Mouse (Mus musculus) neutrophil, adult 59 days (primary cell): ENCODE measurements around the gene Kcnj3. TPM values are rescaled to one million over a fixed set of nuclear protein-coding genes. Genes with fewer than 3 reads are reported as not detected.

Experiments
- total RNA-seq, 2 experiments: library from RNA; stranded (reverse); gene quantifications; 1 replicate in 1 of 2; 2 replicates in 1 of 2; pipeline ENCODE4 v1.2.4; 2023

The Kcnj3 gene
- total RNA-seq, result not detected

DNA sequence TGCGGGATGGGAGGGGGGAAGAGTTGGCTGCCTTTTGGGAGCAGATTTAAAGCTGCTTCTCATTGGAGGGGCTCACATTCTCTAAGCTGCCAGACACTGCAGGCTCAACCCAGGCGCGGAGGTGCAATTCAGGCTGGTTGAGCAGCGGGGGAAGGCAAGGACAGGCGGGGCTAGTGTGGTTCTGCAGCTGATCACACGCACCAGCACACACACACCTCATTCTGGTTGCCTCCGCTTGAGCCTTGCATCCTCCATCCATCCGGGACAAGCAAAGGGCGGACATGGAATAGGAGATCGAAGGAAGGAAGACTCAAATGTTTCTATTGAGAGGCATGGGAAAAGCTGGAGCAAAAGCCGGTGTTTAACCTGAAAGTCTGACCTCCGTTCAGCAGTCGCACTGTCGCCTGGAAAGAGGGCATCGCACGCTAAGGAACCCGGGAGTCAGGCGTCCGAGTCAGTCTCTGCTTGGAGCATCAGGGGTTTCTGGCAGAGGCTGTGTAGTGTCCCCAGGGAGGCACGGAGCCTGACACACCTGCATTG is at the start of gene Kcnj3:
Gene Kcnj3 (plus strand): TSS at position 250 of the 540 bp plus-strand sequence.

